Mouse (Mus musculus) frontal cortex, adult (tissue): ENCODE measurements around the gene Fbxl18.
"Not testable (repeated sequence)": the region's sequence is repeated elsewhere in the genome, so short reads cannot be mapped to it uniquely, and the experiment has no call there.

Experiments used
- ATAC-seq: cut with Nextera tagmentation; 2 replicates; pipeline ENCODE4 v1.9.2; 2017; ENCODE audit warnings: mild to moderate bottlenecking, moderate library complexity, mixed read lengths; ENCODE audit not compliant: low TSS enrichment

The Fbxl18 gene

GRCm38 (mm10) chr5:142874791-142875512 is 20.3 kb downstream of the Fbxl18 start:
- no peak for ATAC-seq

DNA sequence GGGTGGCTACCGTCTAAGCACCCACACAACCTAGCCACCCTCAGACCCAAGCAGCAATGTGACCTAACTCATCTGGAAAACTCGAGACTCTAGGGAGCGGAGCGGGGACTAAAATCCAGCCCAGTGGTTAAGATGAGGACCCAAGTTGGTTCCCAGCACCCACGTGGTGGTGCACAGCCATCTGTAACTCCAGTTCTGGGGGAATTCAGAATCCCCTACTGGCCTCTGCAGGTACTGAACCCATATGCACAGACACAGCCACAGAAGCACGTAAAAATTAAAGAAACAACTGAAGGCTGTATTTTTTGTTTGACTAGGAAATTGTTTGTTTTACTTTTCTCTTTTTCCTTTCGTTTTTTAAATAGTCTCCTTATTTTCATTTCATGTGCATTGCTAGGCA is 21.5 kb downstream of the Fbxl18 start:
- ATAC-seq: no peak

DNA sequence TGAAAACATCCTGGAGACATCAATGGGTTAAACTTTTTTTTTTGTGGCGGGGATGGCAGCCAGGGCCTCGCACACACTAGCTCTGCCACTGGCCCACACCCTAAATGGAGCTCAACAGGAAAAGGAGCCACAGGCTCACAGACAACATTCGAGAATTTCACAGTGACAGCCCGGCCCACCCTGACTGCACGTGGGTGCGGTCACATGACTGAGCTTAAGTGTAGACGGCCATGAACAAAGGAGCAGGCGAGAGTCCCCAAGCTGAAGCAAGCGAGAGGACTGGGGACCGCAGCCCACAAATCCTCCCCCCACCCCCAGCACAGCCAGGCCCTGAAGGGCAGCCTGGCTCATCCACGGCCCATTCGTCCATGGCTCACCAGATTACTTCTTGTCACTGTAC is 23.5 kb downstream of the Fbxl18 start:
- no peak for ATAC-seq

- 0 out of 2 replicates have a peak, but pooled peaks have one; percentile 57 for ATAC-seq
Measured at GRCm38 (mm10) chr5:142869463-142869862, 25.8 kb downstream of the Fbxl18 start.

- peak; percentile 79 for ATAC-seq
Measured at GRCm38 (mm10) chr5:142857763-142858229, 37.4 kb downstream of the Fbxl18 start.

DNA sequence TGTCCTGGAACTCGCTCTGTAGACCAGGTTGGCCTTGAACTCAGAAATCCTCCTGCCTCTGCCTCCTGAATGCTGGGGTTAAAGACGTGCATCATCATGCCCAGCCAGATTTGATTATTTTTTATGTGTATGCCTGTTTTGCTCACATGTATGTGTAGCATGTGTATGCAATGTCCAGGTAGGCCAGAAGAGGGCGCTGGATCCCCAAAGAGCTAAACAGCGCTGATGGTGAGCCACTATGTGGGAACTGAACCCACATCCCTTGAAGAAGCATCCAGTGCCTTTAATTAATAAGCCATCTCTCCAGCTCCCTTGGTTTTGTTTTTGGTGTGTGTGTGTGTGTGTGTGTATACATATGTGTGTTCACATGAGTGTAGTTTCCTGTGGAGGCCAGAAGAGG is 38.8 kb downstream of the Fbxl18 start:
- no peak for ATAC-seq

DNA sequence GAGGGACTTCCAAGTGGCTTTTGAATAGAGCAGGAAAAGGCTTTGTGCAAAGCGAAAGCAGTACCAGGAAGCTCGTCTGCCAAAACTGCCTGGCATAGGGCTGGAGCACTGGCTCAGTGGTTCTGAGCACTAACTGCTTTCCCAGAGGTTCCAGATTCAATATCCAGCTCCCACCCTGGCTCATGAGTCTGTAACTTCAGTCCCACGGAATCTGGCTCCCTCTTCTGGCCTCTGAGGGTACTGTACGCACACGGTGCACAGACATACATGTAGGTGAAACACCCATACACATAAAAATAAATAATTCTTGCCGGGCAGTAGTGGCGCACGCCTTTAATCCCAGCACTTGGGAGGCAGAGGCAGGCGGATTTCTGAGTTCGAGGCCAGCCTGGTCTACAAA is 40.3 kb downstream of the Fbxl18 start:
- no peak for ATAC-seq

- no peak for ATAC-seq
Measured at GRCm38 (mm10) chr5:142853585-142853984, 41.6 kb downstream of the Fbxl18 start.

GRCm38 (mm10) chr5:142851681-142852049 is 43.6 kb downstream of the Fbxl18 start:
- ATAC-seq: no peak

GRCm38 (mm10) chr5:142850916-142851680 is 44.1 kb downstream of the Fbxl18 start:
- no peak for ATAC-seq

DNA sequence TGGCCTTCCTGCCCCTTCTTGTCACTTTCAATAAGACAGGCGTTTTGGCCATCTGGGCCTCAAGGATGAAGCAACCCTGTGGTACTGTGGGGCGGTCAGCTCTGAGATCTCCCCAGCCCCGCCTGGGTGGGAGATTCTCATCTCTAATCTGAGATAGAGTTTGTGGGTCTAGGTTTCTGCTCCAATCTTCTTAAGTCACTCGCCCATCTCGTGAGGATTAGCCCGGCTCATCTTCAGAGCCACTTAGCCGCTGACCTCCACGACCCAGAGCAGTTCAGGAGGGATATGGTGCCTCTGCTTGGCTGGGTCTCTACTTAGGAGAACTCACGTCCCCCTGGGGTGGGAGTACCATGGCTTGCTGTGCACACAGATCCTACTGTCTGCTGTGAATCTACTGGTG is 44.7 kb downstream of the Fbxl18 start:
- ATAC-seq: no peak

DNA sequence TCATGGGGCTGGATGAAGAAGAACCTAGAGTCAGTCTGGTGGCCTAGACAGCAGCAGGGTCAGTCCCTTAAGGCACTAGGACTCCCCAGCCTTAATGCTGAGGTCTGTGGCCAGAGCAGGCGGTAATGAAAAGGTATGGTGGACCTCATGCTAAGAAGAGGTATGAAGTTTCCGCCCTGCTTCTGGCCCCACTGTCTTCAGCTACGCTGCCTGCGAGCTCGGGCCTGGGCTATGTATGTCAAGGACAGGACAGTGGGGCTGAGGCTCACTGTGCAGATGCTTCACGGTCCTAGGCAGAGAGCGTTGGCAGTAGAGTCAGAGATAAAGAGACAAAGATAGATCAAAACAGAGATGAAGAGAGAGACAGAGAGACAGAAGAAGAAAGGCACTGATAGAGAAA is 46.3 kb downstream of the Fbxl18 start:
- ATAC-seq: no peak

DNA sequence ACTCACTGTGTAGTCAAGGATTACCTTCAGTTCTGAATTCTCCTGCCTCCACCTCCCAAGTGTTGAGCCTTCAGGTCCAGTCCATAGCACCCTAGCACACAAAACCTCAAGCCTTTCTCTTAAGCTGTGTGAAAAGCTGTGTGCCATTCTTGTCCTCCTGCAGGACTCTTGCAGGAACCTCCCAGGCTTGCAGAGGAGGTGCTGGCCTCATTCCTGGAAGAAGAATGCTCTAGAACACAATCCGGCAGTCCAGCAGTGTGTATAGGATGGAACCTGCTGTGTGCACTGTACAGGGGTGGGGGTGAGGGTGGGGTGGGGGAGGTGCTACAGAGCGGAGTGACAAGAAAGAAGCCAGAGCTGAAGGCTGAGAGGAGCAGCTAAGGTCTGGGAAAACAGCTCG is 47.1 kb downstream of the Fbxl18 start:
- peak; percentile 82 for ATAC-seq

- no peak for ATAC-seq
Measured at GRCm38 (mm10) chr5:142844467-142844866, 50.8 kb downstream of the Fbxl18 start.

DNA sequence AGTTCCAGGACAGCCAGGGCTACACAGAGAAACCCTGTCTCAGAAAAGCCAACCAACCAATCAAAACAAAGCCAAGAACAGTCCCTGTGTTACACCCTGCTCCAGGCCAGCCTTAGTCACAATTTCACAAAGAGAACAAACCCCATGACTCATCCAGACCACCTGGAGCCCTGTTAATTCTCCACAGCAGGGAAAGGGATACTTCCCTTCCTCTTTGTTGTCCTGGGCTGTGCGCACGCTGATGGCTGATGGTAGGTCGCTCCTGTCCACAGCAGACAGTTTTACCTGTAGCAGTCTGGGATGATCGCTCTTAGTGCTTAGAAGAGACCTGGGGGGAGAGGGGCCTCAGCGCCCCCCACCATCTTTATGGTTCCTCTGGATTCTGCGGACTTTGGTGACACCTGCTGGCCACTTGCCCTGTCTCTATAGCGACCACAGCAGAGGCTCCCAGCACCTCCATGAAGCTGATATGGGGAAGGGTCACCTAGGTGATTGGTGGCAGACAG is 53.0 kb downstream of the Fbxl18 start:
- no peak for ATAC-seq

GRCm38 (mm10) chr5:142841372-142842136 is 53.7 kb downstream of the Fbxl18 start:
- ATAC-seq: no peak

GRCm38 (mm10) chr5:142837427-142837826 is 57.8 kb downstream of the Fbxl18 start:
- not testable (repeated sequence) for ATAC-seq

DNA sequence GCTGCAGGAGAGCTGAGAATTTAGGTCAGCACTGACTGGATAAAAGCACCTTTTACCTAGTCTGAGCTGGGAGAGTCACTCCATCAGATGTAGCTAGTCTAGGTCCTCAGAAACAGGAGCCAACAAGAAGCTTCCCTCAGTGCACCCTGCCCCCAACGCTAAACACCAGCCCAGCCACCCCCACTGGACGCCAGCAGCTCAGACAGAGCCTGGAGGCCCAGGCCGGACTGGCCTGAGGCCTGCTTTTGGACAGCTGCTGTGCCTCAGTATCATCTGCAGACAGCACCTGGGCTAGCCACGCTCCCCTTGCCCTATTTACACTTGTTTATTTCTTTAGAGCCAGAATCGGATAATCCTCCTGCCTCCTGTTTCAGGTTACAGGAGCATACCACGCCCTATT is 58.3 kb downstream of the Fbxl18 start:
- ATAC-seq: no peak

DNA sequence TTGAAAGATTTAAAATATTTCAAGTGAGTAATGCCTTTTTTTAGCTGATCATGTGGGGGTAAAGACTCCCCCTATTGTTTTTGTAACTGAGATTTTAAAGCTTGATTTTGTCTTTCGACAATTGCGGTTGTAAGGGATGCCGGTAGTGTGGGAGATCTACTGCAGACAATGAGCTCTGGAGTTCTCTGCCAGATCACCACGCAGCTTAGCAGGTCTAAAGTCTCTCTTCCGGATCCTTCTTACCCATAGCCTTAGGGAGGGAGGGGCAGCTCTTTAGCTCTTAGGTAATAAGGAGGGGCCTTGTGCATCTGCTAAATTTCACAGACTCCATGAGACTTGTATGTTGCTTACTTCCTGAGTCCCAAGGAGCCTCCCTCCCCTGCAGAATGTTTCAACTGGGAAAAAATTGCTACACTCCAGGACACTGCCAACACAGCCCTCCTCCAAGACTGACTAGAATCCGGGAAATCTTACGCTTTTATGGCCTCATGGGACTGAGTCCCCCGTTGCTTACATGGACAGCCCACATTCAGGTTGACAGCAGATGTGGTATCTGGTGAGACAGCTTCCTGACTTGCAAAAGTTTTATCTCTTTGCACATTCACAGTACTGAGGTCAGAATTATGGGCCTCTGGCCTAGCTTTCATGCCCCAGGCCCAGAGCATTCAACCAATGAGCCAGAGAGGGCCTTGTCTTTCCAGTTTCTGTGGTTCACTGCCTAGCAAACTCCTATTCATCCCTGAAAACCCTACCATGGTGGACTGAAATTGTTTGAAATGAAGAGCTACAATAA is 61.4 kb downstream of the Fbxl18 start:
- no peak for ATAC-seq

GRCm38 (mm10) chr5:142826131-142826530 is 69.1 kb downstream of the Fbxl18 start:
- no peak for ATAC-seq

DNA sequence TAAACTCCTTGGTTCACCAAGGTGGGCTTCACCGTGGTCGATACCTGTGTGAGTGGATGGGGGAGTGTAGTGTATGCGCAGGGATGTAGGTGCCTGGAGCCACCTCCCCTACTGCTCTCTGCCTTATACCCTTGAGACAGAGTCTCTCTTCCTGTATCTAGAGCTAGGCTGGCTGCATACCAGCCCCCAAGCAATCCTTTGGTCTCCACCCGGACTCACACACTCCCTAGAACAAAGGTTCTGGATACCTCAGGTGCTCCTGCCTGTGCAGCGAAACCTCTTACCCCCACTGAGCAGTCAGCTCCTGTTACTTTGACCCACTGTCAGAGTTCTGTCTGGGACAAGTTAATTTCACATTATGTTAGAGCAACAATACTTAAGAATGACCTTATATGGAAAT is 69.6 kb downstream of the Fbxl18 start:
- ATAC-seq: no peak
